Mouse (Mus musculus) neural tube, embryonic 11.5 days (tissue): Measurements from ENCODE around the gene Hykk. TPM values are rescaled to one million over a fixed set of nuclear protein-coding genes. Genes with fewer than 3 reads are reported as not detected.

Source experiments
- ATAC-seq: fragments of 200-750 bp; cut with Nextera tagmentation; 2 replicates; pipeline ENCODE4 v1.8.0; 2017; ENCODE audit warnings: moderate number of reproducible peaks, mild to moderate bottlenecking, moderate TSS enrichment, moderate library complexity; ENCODE audit not compliant: insufficient read depth, low FRiP score, low TSS enrichment
- DNase-seq: peaks from one replicate; pipeline ENCODE4 v3.0.0-alpha.2; 2015; ENCODE audit warnings: low spot score
- H3K27ac ChIP-seq: fragments of 300-500 bp; sonication (generic); 2 replicates; pipeline ENCODE4 v1.5.1; 2014; ENCODE audit warnings: low read depth, mild to moderate bottlenecking, low read length
- H3K27me3 ChIP-seq: fragments of 300-500 bp; sonication (generic); 2 replicates; pipeline ENCODE4 v1.6.1; 2014; ENCODE audit warnings: mild to moderate bottlenecking, low read length, mixed read lengths; ENCODE audit not compliant: control insufficient read depth, insufficient read depth
- H3K36me3 ChIP-seq: fragments of 300-500 bp; sonication (generic); 2 replicates; pipeline ENCODE4 v1.6.1; 2014; ENCODE audit warnings: mild to moderate bottlenecking, low read length, moderate library complexity, mixed read lengths; ENCODE audit not compliant: control insufficient read depth, insufficient read depth
- H3K4me1 ChIP-seq: fragments of 300-500 bp; sonication (generic); 2 replicates; pipeline ENCODE4 v1.6.1; 2014; ENCODE audit warnings: low read length, mixed read lengths; ENCODE audit not compliant: control insufficient read depth, insufficient read depth
- H3K4me2 ChIP-seq: fragments of 300-500 bp; sonication (generic); 2 replicates; pipeline ENCODE4 v1.6.1; 2014; ENCODE audit warnings: low read depth, mild to moderate bottlenecking, moderate library complexity
- H3K4me3 ChIP-seq: fragments of 300-500 bp; sonication (generic); 2 replicates; pipeline ENCODE4 v1.5.1; 2014; ENCODE audit warnings: low read depth, low read length
- H3K9ac ChIP-seq: fragments of 300-500 bp; sonication (generic); 2 replicates; pipeline ENCODE4 v1.6.1; 2014; ENCODE audit warnings: mild to moderate bottlenecking, low read length
- H3K9me3 ChIP-seq: fragments of 300-500 bp; sonication (generic); 2 replicates; pipeline ENCODE4 v1.6.1; 2016; ENCODE audit warnings: low read length; ENCODE audit not compliant: control insufficient read depth
- WGBS: fragments of 180-500 bp; shearing (Covaris S2); extraction: QIAGEN DNeasy Blood & Tissue Kit; methylation state at CpG from one replicate; pipeline ENCODE4 v1.1.7; 2014; 5-methylcytosine and 5-hydroxymethylcytosine counted together
- polyA plus RNA-seq: library from polyadenylated mRNA; unstranded; fragments of >200 nt; fragmentation: Nextera tagmentation; extraction: Ambion mirVana; gene quantifications from 2 replicates; pipeline ENCODE4 v1.2.1, GENCODE M21; 2014

Gene Hykk
- polyA plus RNA-seq, 1 experiment from 2014 or later, result 4.8 TPM

DNA sequence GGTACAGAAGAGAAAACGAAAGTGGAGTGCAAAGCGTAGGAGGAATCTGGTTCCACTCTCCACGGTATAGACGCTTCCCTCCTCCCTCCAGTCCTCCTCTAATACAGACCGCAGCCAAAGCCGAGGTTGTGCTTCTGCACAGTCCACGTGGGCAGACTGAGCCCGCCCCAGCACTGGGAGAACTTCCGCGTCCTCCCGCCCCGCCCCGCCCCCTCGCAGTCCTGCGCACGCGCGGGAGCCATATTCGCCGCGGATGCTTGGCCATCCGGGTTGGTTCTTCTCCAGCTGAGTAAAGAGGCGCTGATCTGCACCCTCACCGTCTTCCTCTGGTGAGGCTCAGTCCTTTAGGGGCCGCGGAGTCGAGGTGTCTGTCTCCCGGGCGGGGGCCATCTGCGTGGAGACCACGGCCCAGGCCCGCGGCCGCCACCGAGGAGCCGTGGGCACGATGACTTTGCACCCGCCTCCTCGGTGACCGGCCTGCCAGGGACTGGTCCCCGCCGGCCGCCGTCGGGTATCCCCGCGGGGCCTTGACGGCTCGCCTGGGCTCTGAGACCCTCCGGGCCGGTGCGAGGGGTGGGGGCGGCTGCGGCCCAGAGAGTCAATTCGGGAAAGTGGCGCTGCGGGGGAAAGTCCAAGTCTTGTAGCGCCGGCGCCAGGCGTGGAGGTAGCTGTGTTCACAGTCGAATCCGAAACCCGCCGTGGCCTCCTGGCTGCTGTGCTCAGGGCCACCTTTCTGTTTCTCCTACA is 33.7 kb downstream of the Hykk start, which contains the start of the genes Psma4 and AY074887:
TSS of gene Psma4 (plus strand) at position 216 of the 747 bp plus-strand sequence.
TSS of gene AY074887 (minus strand) at position 424 of the 747 bp plus-strand sequence.
- peak within 1 kb of the TSS; percentile 53 for H3K4me2 ChIP-seq
- H3K4me3 ChIP-seq, result peak within 1 kb of the TSS; percentile 76
- H3K27me3 ChIP-seq, result no peaks in the 10 kb centered on the region
- ATAC-seq (peak; percentile 99), DNase-seq (peak; percentile 96)
- peaks cover 2% of the 10 kb centered on the region for H3K36me3 ChIP-seq
- peaks cover 7% of the 10 kb centered on the region; the same call in 1 of the 2 replicates for H3K4me1 ChIP-seq
- H3K9me3 ChIP-seq, result no peaks in the 10 kb centered on the region
- under 1% methylated on average over 59 of the region's 65 CpGs for WGBS
- peak within 1 kb of the TSS; percentile 71 for H3K27ac ChIP-seq
- H3K9ac ChIP-seq, result peak within 1 kb of the TSS; percentile 77

- no peak overlapping the region for H3K4me2 ChIP-seq
- H3K9me3 ChIP-seq, result no peaks in the 10 kb centered on the region
- H3K9ac ChIP-seq, result no peak overlapping the region
- DNase-seq, result no peak
- no peak for ATAC-seq
- 93% methylated on average over 4 of the region's 4 CpGs for WGBS
- no peak overlapping the region for H3K27ac ChIP-seq
- H3K27me3 ChIP-seq, result no peaks in the 10 kb centered on the region
- H3K4me1 ChIP-seq, result no peaks in the 10 kb centered on the region
- peaks cover 7% of the 10 kb centered on the region; the same call in 1 of the 2 replicates for H3K36me3 ChIP-seq
- H3K4me3 ChIP-seq, result no peak overlapping the region
Measured at GRCm38 (mm10) chr9:54961059-54961458, 44.0 kb downstream of the Hykk start.

- ATAC-seq, result no peak
- Histone ChIP-seq H3K27me3 (no peaks in the 10 kb centered on the region), H3K4me3 (no peak overlapping the region), H3K36me3 (peaks cover 5% of the 10 kb centered on the region; the same call in 1 of the 2 replicates), H3K9me3 (no peaks in the 10 kb centered on the region), H3K4me1 (no peaks in the 10 kb centered on the region), H3K27ac (no peak overlapping the region), H3K9ac (no peak overlapping the region), H3K4me2 (no peak overlapping the region)
- DNase-seq, result no peak
Measured at GRCm38 (mm10) chr9:54963669-54964068, 46.6 kb downstream of the Hykk start.

DNA sequence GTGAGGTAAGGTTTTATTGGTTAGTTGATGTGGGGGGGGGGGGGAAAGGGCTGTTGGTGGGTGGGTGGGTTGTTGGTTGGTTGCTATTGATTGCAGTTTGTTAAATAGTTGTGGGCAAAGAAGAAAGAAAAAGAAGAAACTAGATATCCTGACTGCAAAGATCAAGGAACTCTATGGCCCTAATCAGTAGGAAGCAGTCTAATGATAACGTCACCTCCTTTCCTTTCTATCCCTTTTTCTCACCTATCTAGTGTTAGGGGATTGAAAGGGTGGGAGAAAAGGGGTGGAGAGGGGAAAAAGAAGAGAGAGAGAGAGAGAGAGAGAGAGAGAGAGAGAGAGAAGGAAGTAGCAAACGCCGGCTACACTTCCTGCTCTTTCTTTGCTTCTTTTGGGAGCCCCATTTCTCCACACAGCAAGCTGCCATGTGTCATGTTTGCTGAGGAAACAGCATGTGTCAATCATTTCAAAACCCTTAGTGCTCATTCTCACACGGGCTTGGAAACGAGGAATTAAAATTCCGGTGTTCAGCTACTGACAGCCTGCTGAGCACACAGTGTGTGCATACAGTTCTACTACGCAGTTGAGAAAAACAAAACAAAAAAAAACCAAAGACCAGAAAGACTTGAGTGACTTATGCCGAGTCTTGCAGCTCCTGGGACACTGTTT is 53.0 kb downstream of the Hykk start:
- DNase-seq (no peak), ATAC-seq (no peak)
- Histone ChIP-seq H3K9ac (no peak overlapping the region), H3K4me3 (no peak overlapping the region), H3K27ac (no peak overlapping the region), H3K27me3 (no peaks in the 10 kb centered on the region), H3K4me2 (no peak overlapping the region), H3K36me3 (no peaks in the 10 kb centered on the region), H3K4me1 (no peaks in the 10 kb centered on the region), H3K9me3 (no peaks in the 10 kb centered on the region)
- WGBS, result 65% methylated on average over 8 of the region's 8 CpGs

DNA sequence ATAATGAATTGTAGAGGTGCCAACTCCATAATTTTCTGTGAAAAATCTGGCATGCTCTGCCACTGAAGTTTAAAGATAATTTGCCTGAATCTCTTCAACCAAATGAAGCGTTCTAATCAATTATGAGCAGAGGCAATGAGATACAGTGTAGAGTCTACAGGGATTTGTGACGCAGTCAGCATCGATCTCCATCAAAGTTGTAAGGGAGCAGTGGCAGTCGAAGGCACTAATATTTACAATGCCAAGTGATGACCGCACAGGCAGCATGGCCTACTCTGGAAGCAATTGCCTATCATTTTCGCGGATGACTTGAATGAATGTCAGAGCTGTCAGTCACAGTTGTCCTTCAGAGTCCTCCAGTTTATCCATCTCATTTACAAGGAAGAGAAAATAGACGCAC is 63.6 kb downstream of the Hykk start, which contains the start of gene Chrna5:
TSS of gene Chrna5 (plus strand) at position 207 of the 400 bp plus-strand sequence.
- H3K4me2 ChIP-seq, result peak within 1 kb of the TSS; percentile 83
- H3K4me1 ChIP-seq, result 0 out of 2 replicates have a peak, but pooled peaks cover 3% of the 10 kb centered on the region
- no peaks in the 10 kb centered on the region for H3K9me3 ChIP-seq
- DNase-seq (no peak), ATAC-seq (no peak)
- peaks cover 12% of the 10 kb centered on the region for H3K27me3 ChIP-seq
- peak within 1 kb of the TSS; percentile 59 for H3K4me3 ChIP-seq
- no peaks in the 10 kb centered on the region for H3K36me3 ChIP-seq
- no peak within 1 kb of the TSS for H3K27ac ChIP-seq
- peak within 1 kb of the TSS; percentile 41; the same call in 1 of the 2 replicates for H3K9ac ChIP-seq
- 61% methylated on average over 8 of the region's 8 CpGs for WGBS

- Histone ChIP-seq H3K36me3 (no peaks in the 10 kb centered on the region), H3K4me2 (peak overlapping the region; percentile 83), H3K9me3 (no peaks in the 10 kb centered on the region), H3K9ac (peak overlapping the region; percentile 41; the same call in 1 of the 2 replicates), H3K27ac (no peak overlapping the region), H3K27me3 (peaks cover 12% of the 10 kb centered on the region), H3K4me3 (peak overlapping the region; percentile 59), H3K4me1 (0 out of 2 replicates have a peak, but pooled peaks cover 3% of the 10 kb centered on the region)
- WGBS, result under 1% methylated on average over 70 of the region's 85 CpGs
- ATAC-seq (peak; percentile 83), DNase-seq (peak; percentile 81)
Measured at GRCm38 (mm10) chr9:54981291-54982191, 64.5 kb downstream of the Hykk start.

- peak overlapping the region; percentile 83 for H3K4me2 ChIP-seq
- H3K9me3 ChIP-seq, result no peaks in the 10 kb centered on the region
- H3K27ac ChIP-seq, result no peak overlapping the region
- H3K27me3 ChIP-seq, result peaks cover 12% of the 10 kb centered on the region
- 0 out of 2 replicates have a peak, but pooled peaks cover 3% of the 10 kb centered on the region for H3K4me1 ChIP-seq
- H3K36me3 ChIP-seq, result no peaks in the 10 kb centered on the region
- ATAC-seq (no peak), DNase-seq (no peak)
- H3K9ac ChIP-seq, result no peak overlapping the region
- 4% methylated on average over 7 of the region's 7 CpGs for WGBS
- peak overlapping the region; percentile 59 for H3K4me3 ChIP-seq
Measured at GRCm38 (mm10) chr9:54982401-54982800, 65.3 kb downstream of the Hykk start.

- Histone ChIP-seq H3K4me2 (no peak overlapping the region), H3K4me3 (no peak overlapping the region), H3K36me3 (no peaks in the 10 kb centered on the region), H3K4me1 (no peaks in the 10 kb centered on the region), H3K27me3 (no peaks in the 10 kb centered on the region), H3K9ac (no peak overlapping the region), H3K9me3 (no peaks in the 10 kb centered on the region), H3K27ac (no peak overlapping the region)
- ATAC-seq, result no peak
- DNase-seq, result no peak
- WGBS, result 81% methylated on average over 3 of the region's 3 CpGs
Measured at GRCm38 (mm10) chr9:54990362-54990761, 73.3 kb downstream of the Hykk start.
